Mouse (Mus musculus) intestine, embryonic 16.5 days (tissue): Measurements from ENCODE around the gene Tm2d1. TPM values are rescaled to one million over a fixed set of nuclear protein-coding genes. Genes with fewer than 3 reads are reported as not detected.

Experiments used
- ATAC-seq: fragments of 200-750 bp; cut with Nextera tagmentation; 2 replicates; pipeline ENCODE4 v1.8.0; 2017; ENCODE audit warnings: moderate TSS enrichment, moderate library complexity
- H3K27ac ChIP-seq: fragments of 300-500 bp; sonication (generic); 2 replicates; pipeline ENCODE4 v1.5.1; 2014; ENCODE audit warnings: mild to moderate bottlenecking, low read length
- H3K27me3 ChIP-seq: fragments of 300-500 bp; sonication (generic); replicated peaks from 2 replicates; pipeline ENCODE4 v1.6.1; 2014; ENCODE audit warnings: low read length, control low read depth, mixed read lengths; ENCODE audit not compliant: control insufficient read depth, insufficient read depth
- H3K36me3 ChIP-seq: fragments of 300-500 bp; sonication (generic); 2 replicates; pipeline ENCODE4 v1.6.1; 2014; ENCODE audit warnings: low read length, control low read depth; ENCODE audit not compliant: control insufficient read depth, insufficient read depth
- H3K4me1 ChIP-seq: fragments of 300-500 bp; sonication (generic); 2 replicates; pipeline ENCODE4 v1.6.1; 2014; ENCODE audit warnings: low read length, control low read depth, mixed read lengths; ENCODE audit not compliant: control insufficient read depth, insufficient read depth
- H3K4me2 ChIP-seq: fragments of 300-500 bp; sonication (generic); 2 replicates; pipeline ENCODE4 v1.6.1; 2014; ENCODE audit warnings: low read depth, low read length, control low read depth
- H3K4me3 ChIP-seq: fragments of 300-500 bp; sonication (generic); 2 replicates; pipeline ENCODE4 v1.5.1; 2014; ENCODE audit warnings: mild to moderate bottlenecking, low read length
- H3K9ac ChIP-seq: fragments of 300-500 bp; sonication (generic); 2 replicates; pipeline ENCODE4 v1.6.1; 2014; ENCODE audit warnings: low read depth, low read length
- H3K9me3 ChIP-seq: fragments of 300-500 bp; sonication (generic); 2 replicates; pipeline ENCODE4 v1.6.1; 2016; ENCODE audit warnings: low read length, control low read depth; ENCODE audit not compliant: control insufficient read depth
- WGBS: fragments of 180-500 bp; shearing (Covaris S2); extraction: QIAGEN DNeasy Blood & Tissue Kit; methylation state at CpG from one replicate; pipeline ENCODE4 v1.1.7; 2014; 5-methylcytosine and 5-hydroxymethylcytosine counted together
- polyA plus RNA-seq: library from polyadenylated mRNA; unstranded; fragments of >200 nt; fragmentation: Nextera tagmentation; extraction: Ambion mirVana; gene quantifications from 2 replicates; pipeline ENCODE4 v1.2.1, GENCODE M21; 2015

The Tm2d1 gene
- polyA plus RNA-seq, 1 experiment from 2014 or later = 96.3 TPM

GRCm38 (mm10) chr4:98395346-98395689 is 12.2 kb upstream of the Tm2d1 start:
- Histone ChIP-seq H3K27ac (peak overlapping the region; percentile 89), H3K4me2 (peak overlapping the region; percentile 90), H3K27me3 (no peaks in the 10 kb centered on the region), H3K4me1 (no peaks in the 10 kb centered on the region), H3K36me3 (no peaks in the 10 kb centered on the region), H3K9me3 (no peaks in the 10 kb centered on the region), H3K4me3 (peak overlapping the region; percentile 77), H3K9ac (peak overlapping the region; percentile 91)
- WGBS = 5% methylated on average over 7 of the region's 7 CpGs
- no peak for ATAC-seq

DNA sequence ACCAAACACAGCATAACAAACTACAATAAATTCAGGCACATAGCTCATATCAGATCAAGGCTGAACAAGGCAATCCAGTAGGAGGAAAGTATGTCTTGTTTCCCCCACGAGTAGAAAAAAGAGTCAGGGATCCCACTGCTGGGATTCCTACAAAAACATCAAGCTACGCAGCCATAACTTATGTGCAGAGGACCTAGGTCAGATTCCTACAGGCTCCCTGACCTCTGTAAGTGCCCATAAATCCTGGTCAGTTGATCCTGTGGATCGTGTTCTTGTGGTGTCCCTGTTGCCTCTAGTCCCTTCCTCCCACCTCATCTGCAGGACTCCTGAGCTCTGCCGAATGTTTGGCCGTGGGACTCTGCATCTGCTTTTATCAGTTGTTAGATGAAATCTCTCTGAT is 1.9 kb upstream of the Tm2d1 start:
- H3K27ac ChIP-seq = no peak overlapping the region
- 0 out of 2 replicates have a peak, but pooled peaks cover 3% of the 10 kb centered on the region for H3K4me1 ChIP-seq
- no peak overlapping the region for H3K4me2 ChIP-seq
- no peaks in the 10 kb centered on the region for H3K36me3 ChIP-seq
- H3K9ac ChIP-seq = no peak overlapping the region
- WGBS = 40% methylated on average over 5 of the region's 5 CpGs
- no peaks in the 10 kb centered on the region for H3K27me3 ChIP-seq
- no peak for ATAC-seq
- no peak overlapping the region for H3K4me3 ChIP-seq
- H3K9me3 ChIP-seq = no peaks in the 10 kb centered on the region

- H3K4me1 ChIP-seq = peaks cover 2% of the 10 kb centered on the region; the same call in 1 of the 2 replicates
- H3K36me3 ChIP-seq = no peaks in the 10 kb centered on the region
- H3K4me3 ChIP-seq = no peak overlapping the region
- no peak overlapping the region for H3K27ac ChIP-seq
- no peak overlapping the region for H3K9ac ChIP-seq
- no peak overlapping the region for H3K4me2 ChIP-seq
- no peaks in the 10 kb centered on the region for H3K9me3 ChIP-seq
- WGBS = 96% methylated on average over 2 of the region's 2 CpGs
- no peak for ATAC-seq
- no peaks in the 10 kb centered on the region for H3K27me3 ChIP-seq
These were observed 6.2 kb downstream of the Tm2d1 start for GRCm38 (mm10) chr4:98376943-98377342.

DNA sequence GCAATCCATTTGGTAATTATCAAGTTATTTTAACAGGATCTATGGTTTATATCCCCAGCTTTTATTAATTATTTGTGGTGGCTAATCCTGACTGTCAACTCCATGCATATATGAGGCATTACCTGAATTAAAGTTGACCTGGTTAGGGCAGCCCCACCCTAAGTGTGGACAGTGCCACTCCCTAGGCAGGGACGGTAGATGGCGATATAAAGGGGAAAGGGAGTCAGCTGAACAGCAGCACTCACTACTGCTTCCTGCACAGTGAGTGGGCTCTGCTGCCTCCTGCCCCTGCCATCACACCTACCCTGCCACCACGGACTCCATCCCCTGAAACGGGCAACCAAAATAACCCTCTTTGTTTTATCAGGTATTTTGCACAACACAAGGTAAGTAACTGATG is 7.7 kb downstream of the Tm2d1 start:
- ATAC-seq = peak; percentile 74

DNA sequence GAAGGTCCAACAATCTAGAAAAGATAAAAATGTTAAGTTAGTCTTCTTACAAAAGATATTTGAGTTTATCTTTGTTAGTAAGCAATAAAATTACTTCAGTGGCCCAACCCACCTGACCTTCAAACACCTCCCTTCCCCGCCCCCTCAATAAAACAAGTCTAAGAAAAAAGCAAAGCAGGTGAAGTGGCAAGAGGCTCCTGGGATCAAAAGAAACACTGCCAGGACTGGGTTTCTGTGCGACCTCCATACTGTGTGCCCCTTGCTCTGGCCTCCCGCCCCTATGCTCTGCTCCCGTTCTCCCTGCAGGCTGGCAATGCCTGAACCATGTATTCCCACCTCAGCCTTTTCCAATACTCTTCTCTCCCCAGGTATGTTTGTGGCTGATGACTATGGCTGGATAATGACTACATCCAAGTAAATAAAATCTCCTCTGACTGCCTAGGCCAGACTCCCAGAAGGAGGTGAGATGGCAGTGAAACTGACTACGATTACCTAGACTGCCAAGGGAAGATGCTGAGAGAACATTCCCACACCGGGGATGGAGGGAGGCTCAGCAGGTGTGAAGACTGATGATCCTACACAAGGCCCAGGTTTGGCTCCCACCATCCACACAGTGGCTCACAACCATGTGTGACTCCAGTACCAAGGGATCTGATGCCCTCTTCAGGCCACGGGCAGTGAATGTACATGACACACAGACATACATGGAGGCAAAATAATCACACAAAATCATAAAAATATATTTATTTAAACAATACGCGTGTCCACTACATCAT is 24.9 kb downstream of the Tm2d1 start:
- no peaks in the 10 kb centered on the region; the same call in 1 of the 2 replicates for H3K4me1 ChIP-seq
- H3K27ac ChIP-seq = peak overlapping the region; percentile 48; the same call in 1 of the 2 replicates
- H3K36me3 ChIP-seq = 0 out of 2 replicates have a peak, but pooled peaks cover 2% of the 10 kb centered on the region
- H3K9ac ChIP-seq = no peak overlapping the region
- no peaks in the 10 kb centered on the region for H3K27me3 ChIP-seq
- 77% methylated on average over 9 of the region's 9 CpGs for WGBS
- H3K4me2 ChIP-seq = peak overlapping the region; percentile 5; the same call in 1 of the 2 replicates
- H3K4me3 ChIP-seq = no peak overlapping the region
- H3K9me3 ChIP-seq = no peaks in the 10 kb centered on the region
- peak; percentile 84 for ATAC-seq

More for the DNA sequence above, 7.7 kb downstream of the Tm2d1 start:
- peaks cover 2% of the 10 kb centered on the region; the same call in 1 of the 2 replicates for H3K4me1 ChIP-seq
- H3K4me3 ChIP-seq = no peak overlapping the region
- whole genome bisulfite sequencing = 55% methylated on average over 4 of the region's 4 CpGs
- H3K9ac ChIP-seq = no peak overlapping the region
- no peaks in the 10 kb centered on the region for H3K9me3 ChIP-seq
- no peaks in the 10 kb centered on the region for H3K36me3 ChIP-seq
- no peak overlapping the region for H3K27ac ChIP-seq
- no peaks in the 10 kb centered on the region for H3K27me3 ChIP-seq
- H3K4me2 ChIP-seq = no peak overlapping the region

GRCm38 (mm10) chr4:98348580-98348979 is 34.5 kb downstream of the Tm2d1 start:
- Histone ChIP-seq H3K9ac (no peak overlapping the region), H3K36me3 (no peaks in the 10 kb centered on the region), H3K4me3 (no peak overlapping the region), H3K4me2 (no peak overlapping the region), H3K27me3 (0 out of 2 replicates have a peak, but pooled peaks cover 3% of the 10 kb centered on the region), H3K9me3 (no peaks in the 10 kb centered on the region), H3K27ac (no peak overlapping the region), H3K4me1 (no peaks in the 10 kb centered on the region)
- ATAC-seq = peak; percentile 94
- WGBS = 57% methylated on average over 5 of the region's 5 CpGs

DNA sequence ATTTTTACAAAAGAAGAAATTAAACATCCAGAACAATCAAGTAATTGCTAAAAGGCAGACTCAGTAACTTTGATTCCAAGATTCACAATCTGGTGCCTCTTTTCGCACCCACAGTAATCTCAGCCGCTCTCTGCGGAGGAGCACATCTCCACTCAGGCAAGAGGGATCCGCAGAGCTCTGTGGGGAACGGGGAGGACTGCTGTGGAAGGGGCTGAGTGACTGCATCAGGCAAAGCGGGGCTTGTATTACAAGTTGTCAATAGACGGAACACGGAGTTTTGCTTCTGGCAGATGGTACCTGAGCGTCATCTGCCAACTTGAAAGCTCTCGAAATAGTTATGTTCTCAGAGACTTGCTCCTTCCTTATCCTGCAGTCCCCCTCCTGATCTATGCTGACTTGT is 37.3 kb downstream of the Tm2d1 start:
- Histone ChIP-seq H3K9me3 (no peaks in the 10 kb centered on the region), H3K36me3 (no peaks in the 10 kb centered on the region), H3K4me3 (no peak overlapping the region), H3K9ac (no peak overlapping the region), H3K4me1 (no peaks in the 10 kb centered on the region), H3K27ac (no peak overlapping the region), H3K4me2 (no peak overlapping the region), H3K27me3 (0 out of 2 replicates have a peak, but pooled peaks cover 3% of the 10 kb centered on the region)
- 93% methylated on average over 10 of the region's 10 CpGs for WGBS
- no peak for ATAC-seq

DNA sequence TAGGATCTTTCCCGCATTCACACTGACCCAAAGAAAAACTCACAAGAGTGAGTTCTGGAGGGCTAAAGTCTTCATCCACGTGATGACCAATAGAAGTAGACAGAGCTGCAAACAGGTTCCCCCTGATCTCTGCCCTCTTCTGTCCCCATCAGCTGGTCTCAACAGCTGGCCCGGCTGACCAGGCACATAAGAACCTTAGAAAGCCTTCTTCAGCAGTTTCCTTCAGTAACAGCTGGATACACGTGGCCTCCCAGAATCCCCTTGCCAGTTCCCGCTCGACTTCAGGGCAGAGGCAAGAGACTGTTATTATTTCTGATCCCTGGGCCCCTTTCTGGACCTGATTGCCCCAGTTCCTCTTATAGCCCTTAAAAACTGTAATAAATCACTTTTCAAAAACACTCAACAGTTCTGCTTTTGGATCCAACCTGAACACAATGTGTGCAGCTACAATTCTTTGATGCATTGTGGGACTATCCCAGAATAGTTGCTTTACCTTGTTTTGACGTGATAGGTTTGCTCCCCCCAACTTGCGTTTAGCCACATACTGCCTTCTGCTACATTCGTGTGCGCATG is 43.0 kb downstream of the Tm2d1 start:
- Histone ChIP-seq H3K4me1 (no peaks in the 10 kb centered on the region), H3K27me3 (0 out of 2 replicates have a peak, but pooled peaks cover under 1% of the 10 kb centered on the region), H3K36me3 (no peaks in the 10 kb centered on the region), H3K9me3 (no peaks in the 10 kb centered on the region), H3K4me3 (no peak overlapping the region), H3K9ac (no peak overlapping the region), H3K27ac (no peak overlapping the region), H3K4me2 (no peak overlapping the region)
- WGBS = 65% methylated on average over 10 of the region's 10 CpGs
- ATAC-seq = no peak

DNA sequence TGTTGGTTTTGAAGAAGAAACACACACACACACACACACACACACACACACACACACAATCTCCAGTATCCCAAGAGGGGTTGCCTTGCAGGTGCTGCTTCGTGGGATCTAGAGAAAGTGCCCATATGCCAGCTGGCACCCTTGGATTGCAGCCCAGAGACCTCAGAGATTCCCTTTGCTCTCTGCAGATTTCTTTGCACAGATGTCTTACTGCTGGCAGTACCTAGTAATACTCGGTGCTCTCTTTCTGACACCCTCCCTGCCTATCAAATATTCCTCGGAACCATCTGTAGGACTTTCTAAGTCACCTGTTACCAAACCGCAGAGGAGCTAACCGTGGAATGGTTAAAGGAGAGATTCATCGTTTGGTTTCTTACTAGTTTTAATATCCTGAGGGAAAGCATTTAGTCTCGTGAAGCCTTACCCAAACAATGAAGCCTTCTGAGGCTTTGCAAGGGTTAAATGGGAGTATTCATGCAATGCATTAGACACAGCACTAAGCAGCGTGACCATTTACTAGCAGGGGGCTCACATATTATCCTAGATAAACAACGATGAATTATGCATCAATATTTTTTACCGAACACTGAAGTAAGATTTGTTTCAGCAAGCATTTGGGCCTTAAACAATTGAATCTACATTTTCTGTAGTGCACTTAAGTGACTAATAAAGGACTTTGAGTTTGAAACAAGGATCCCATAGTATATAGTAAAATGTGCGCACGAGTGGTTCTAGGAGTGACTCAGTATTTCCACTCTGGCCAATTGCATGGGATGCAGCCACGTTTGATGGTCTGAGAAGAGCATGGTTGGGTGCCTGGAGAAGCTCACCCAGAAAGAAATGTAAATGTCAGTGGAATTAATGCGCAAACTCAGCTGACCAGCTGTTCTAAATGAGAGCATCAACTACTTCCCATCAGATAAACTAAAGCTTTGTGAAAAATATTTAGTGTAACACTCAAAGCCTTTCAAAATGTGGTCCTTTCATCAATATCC is 44.2 kb downstream of the Tm2d1 start:
- Histone ChIP-seq H3K36me3 (no peaks in the 10 kb centered on the region), H3K4me3 (no peak overlapping the region), H3K4me2 (no peak overlapping the region), H3K9me3 (no peaks in the 10 kb centered on the region), H3K4me1 (no peaks in the 10 kb centered on the region), H3K9ac (no peak overlapping the region), H3K27ac (no peak overlapping the region), H3K27me3 (no peaks in the 10 kb centered on the region)
- 66% methylated on average over 14 of the region's 14 CpGs for WGBS
- no peak for ATAC-seq
